Mouse (Mus musculus) heart, adult 2 months (tissue): Measurements from ENCODE around the gene Pcgf1.

Source experiments
- CTCF ChIP-seq: fragments of 200-600 bp; IDR thresholded peaks from 2 replicates; pipeline ENCODE4 v1.8.1; 2022; ENCODE audit warnings: antibody characterized with exemption, mild to moderate bottlenecking, moderate library complexity
- EP300 ChIP-seq: fragments of 200-500 bp; IDR thresholded peaks from 2 replicates; pipeline ENCODE4 v1.6.1; 2011; ENCODE audit warnings: low read depth, low read length, control low read depth; ENCODE audit not compliant: insufficient read depth

DNA sequence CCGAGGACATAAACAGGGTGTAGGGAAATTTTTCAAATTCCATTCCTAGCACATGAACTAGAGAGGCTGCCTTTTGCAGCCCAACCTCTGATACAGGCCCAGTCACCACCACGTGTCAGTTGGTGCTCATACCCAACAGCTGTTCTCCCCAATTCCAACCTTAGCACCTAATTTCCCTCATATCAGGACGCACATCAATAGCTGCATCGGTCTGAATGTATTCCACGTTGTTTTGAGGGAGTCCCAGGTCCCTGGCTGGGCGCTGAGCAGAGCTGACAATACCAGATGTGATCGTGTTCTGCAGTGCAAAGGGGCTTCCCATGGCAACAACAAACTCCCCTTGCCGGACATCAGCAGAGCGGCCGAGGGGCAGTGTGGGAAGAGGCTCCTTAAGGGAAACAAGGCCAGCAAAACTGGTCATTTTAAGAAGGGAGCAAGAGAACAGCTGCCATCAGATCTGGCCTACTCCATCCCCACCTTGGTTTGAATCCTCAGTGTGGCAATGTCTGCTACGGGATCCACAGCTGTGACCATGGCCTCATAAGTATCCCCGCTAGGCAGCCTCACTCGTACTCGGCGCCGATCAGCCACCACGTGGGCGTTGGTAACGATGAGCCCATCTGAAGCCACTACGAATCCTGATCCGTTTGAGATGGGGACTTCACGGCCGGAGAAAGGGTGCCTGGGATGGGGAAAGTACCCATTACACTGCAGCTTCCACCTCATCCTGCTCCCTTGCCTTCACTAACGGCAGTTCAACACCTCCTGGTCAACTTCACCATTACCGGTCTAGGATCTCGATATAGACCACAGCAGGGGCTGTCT lies 24.3 kb upstream of the Pcgf1 start:
- TF ChIP-seq CTCF (no peak), EP300 (no peak)
